Mouse (Mus musculus): ENCODE results near the gene Gcdh.

Gcdh gene

GRCm38 (mm10) chr8:84893709-84894134 is at the start of gene Gcdh:
TSS of gene Gcdh (minus strand) at chr8:84893921.
- CTCF ChIA-PET = interaction anchor here (0.7 to 1.2 kb wide), 3 partner anchors 9 to 947 kb away, joined by 3 to 5 read pairs (median 3); partner anchors contain the start of genes Itfg1 and Phkb

GRCm38 (mm10) chr8:84937620-84938485 is 44.1 kb upstream of the Gcdh start:
- CTCF ChIA-PET = interaction anchor here (0.6 kb wide), 1 partner anchor 13 kb away, joined by 3 read pairs; no protein-coding TSS in a partner anchor

GRCm38 (mm10) chr8:84936962-84937546 is 43.3 kb upstream of the Gcdh start, which contains the start of gene Mast1:
TSS of gene Mast1 (minus strand) at chr8:84937359.
- CTCF ChIA-PET = no interaction called here

- CTCF ChIA-PET = no interaction called here
Observed at GRCm38 (mm10) chr8:84936041-84936961, 42.6 kb upstream of the Gcdh start.

GRCm38 (mm10) chr8:84935489-84935888 is 41.8 kb upstream of the Gcdh start:
- CTCF ChIA-PET = interaction anchor here (0.6 kb wide), 1 partner anchor 11 kb away, joined by 3 read pairs; no protein-coding TSS in a partner anchor

GRCm38 (mm10) chr8:84934860-84935259 is 41.1 kb upstream of the Gcdh start:
- CTCF ChIA-PET = interaction anchor here (0.6 kb wide), 1 partner anchor 10 kb away, joined by 3 read pairs; no protein-coding TSS in a partner anchor

GRCm38 (mm10) chr8:84933767-84934559 is 40.2 kb upstream of the Gcdh start:
- CTCF ChIA-PET = no interaction called here

GRCm38 (mm10) chr8:84930582-84930981 is 36.9 kb upstream of the Gcdh start:
- CTCF ChIA-PET = no interaction called here

- CTCF ChIA-PET = interaction anchor here (0.6 to 0.8 kb wide), 3 partner anchors 21 to 1688 kb away, joined by 3 to 6 read pairs (median 5); no protein-coding TSS in a partner anchor
Observed at GRCm38 (mm10) chr8:84928456-84929306, 35.0 kb upstream of the Gcdh start.

GRCm38 (mm10) chr8:84927513-84927912 is 33.8 kb upstream of the Gcdh start:
- CTCF ChIA-PET = interaction anchor here (0.6 kb wide), 1 partner anchor 9 kb away, joined by 3 read pairs; no protein-coding TSS in a partner anchor

- CTCF ChIA-PET = no interaction called here
Observed at GRCm38 (mm10) chr8:84925557-84925956, 31.8 kb upstream of the Gcdh start.

GRCm38 (mm10) chr8:84921596-84921995 is 27.9 kb upstream of the Gcdh start:
- CTCF ChIA-PET = no interaction called here

- CTCF ChIA-PET = interaction anchor here (0.6 kb wide), 1 partner anchor 9 kb away, joined by 3 read pairs; no protein-coding TSS in a partner anchor
Observed at GRCm38 (mm10) chr8:84918646-84919045, 24.9 kb upstream of the Gcdh start.

GRCm38 (mm10) chr8:84917781-84918180 is 24.1 kb upstream of the Gcdh start:
- CTCF ChIA-PET = no interaction called here

GRCm38 (mm10) chr8:84915269-84915668 is 21.5 kb upstream of the Gcdh start:
- CTCF ChIA-PET = interaction anchor here (1.5 kb wide), 1 partner anchor 13 kb away, joined by 3 read pairs; the partner anchor contains the start of gene Klf1

- CTCF ChIA-PET = no interaction called here
Observed at GRCm38 (mm10) chr8:84913960-84914359, 20.2 kb upstream of the Gcdh start.

GRCm38 (mm10) chr8:84913502-84913900 is 19.8 kb upstream of the Gcdh start:
- CTCF ChIA-PET = interaction anchor here (0.6 to 1.4 kb wide), 2 partner anchors 41 to 707 kb away, joined by 4 read pairs; partner anchors contain the start of gene Syce2

- CTCF ChIA-PET = interaction anchor here (0.5 to 1.4 kb wide), 5 partner anchors 10 to 706 kb away, joined by 4 to 5 read pairs (median 4); partner anchors contain the start of gene Syce2
Observed at GRCm38 (mm10) chr8:84912895-84913501, 19.3 kb upstream of the Gcdh start.

GRCm38 (mm10) chr8:84912391-84912790 is 18.7 kb upstream of the Gcdh start:
- CTCF ChIA-PET = interaction anchor here (0.5 to 1.4 kb wide), 4 partner anchors 10 to 551 kb away, joined by 4 to 5 read pairs (median 4); partner anchors contain the start of gene Syce2
